Mouse (Mus musculus) ES-Bruce4 (cell line): ENCODE data around the gene Tgfb1. TPM values are rescaled to one million over a fixed set of nuclear protein-coding genes. Genes with fewer than 3 reads are reported as not detected.
"Not testable (repeated sequence)": the region's sequence is repeated elsewhere in the genome, so short reads cannot be mapped to it uniquely, and the experiment has no call there.

Experiments used
- H3K27ac ChIP-seq: 2 replicates; pipeline ENCODE4 v1.5.1; 2012; ENCODE audit warnings: low read length, inconsistent platforms; ENCODE audit not compliant: insufficient read depth
- H3K27me3 ChIP-seq: 2 replicates; pipeline ENCODE4 v1.6.1; 2012; ENCODE audit warnings: mild to moderate bottlenecking, low read length, inconsistent platforms; ENCODE audit not compliant: control insufficient read depth, poor library complexity, insufficient read depth, severe bottlenecking
- H3K36me3 ChIP-seq: 2 replicates; pipeline ENCODE4 v1.6.1; 2012; ENCODE audit warnings: inconsistent platforms, mild to moderate bottlenecking, low read length, moderate library complexity; ENCODE audit not compliant: control insufficient read depth, poor library complexity, insufficient read depth, severe bottlenecking
- H3K4me1 ChIP-seq: one replicate; pipeline ENCODE4 v1.8.1; 2011; ENCODE audit warnings: low read length; ENCODE audit not compliant: control insufficient read depth, insufficient read depth
- H3K4me3 ChIP-seq: 2 replicates; pipeline ENCODE4 v1.5.1; 2011; ENCODE audit warnings: low read depth, mild to moderate bottlenecking, low read length
- H3K9ac ChIP-seq: 2 replicates; pipeline ENCODE4 v1.6.1; 2012; ENCODE audit warnings: low read depth, mild to moderate bottlenecking, inconsistent platforms; ENCODE audit not compliant: poor library complexity, severe bottlenecking
- H3K9me3 ChIP-seq: replicated peaks from 2 replicates; pipeline ENCODE4 v1.6.1; 2012; ENCODE audit warnings: mild to moderate bottlenecking, low read length, inconsistent platforms; ENCODE audit not compliant: control insufficient read depth, poor library complexity, insufficient read depth, severe bottlenecking
- CTCF ChIP-seq: IDR thresholded peaks from one replicate; pipeline ENCODE4 v1.8.1; 2011; ENCODE audit warnings: low read depth, low read length
- EP300 ChIP-seq: IDR thresholded peaks from 2 replicates; pipeline ENCODE4 v1.6.1; 2011; ENCODE audit warnings: low read depth, low read length; ENCODE audit not compliant: insufficient read depth
- POLR2A ChIP-seq: IDR thresholded peaks from one replicate; pipeline ENCODE4 v1.8.1; 2011; ENCODE audit warnings: low read length; ENCODE audit not compliant: insufficient read depth
- polyA plus RNA-seq: library from polyadenylated mRNA; stranded (reverse); fragments of >200 nt; gene quantifications from 2 replicates; pipeline ENCODE4 v1.2.4, GENCODE M21; 2011; ENCODE audit warnings: low read depth; ENCODE audit not compliant: missing spikeins, insufficient read depth, insufficient read length

Gene Tgfb1
- polyA plus RNA-seq, 1 experiment, result 25.6 TPM

DNA sequence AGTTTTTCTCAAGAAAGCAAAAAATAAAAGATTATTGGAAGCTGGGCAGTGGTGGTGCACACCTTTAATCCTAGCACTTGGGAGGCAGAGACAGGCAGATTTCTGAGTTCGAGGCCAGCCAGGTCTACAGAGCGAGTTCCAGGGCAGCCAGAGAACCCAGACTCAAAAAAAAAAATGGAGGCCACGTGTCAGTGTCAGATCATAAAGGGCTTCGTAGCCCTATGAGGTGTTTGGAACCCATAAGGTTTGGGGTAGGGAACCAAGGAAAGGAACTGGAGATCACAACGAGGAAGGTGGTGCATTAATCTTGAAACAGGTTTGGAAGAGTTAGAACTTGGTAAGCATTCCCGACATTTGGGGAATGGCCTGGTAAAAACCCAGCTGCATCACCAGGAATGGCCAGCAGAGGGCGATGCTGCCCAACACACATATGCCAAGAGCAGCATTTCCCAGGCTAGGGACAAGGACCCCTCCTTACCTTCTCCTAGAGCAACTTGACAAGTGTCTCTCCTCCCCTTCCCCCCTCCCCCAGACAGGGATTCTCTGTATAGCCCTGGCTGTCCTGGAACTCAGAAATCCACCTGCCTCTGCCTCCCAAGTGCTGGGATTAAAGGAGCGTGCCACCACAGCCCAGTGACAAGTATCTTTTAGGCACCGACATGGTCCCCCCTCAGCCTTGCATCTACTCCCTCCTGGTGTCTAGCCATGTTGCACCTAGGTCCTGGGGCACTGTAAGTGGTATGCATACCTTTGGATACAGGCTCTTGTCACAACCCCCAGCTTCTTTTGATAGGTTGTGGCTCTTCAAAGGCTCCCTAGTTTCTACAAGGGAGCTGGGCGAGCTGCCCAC, 33.2 kb downstream of the Tgfb1 start:
- Histone ChIP-seq H3K9ac (peak overlapping the region; percentile 68; the same call in 1 of the 2 replicates), H3K9me3 (no peaks in the 10 kb centered on the region), H3K4me1 (no peaks in the 10 kb centered on the region), H3K27me3 (no peaks in the 10 kb centered on the region), H3K4me3 (no peak overlapping the region), H3K27ac (no peak overlapping the region), H3K36me3 (peaks cover 30% of the 10 kb centered on the region)
- TF ChIP-seq POLR2A, result no peak
- 0 out of 2 replicates have a peak, but pooled peaks have one; percentile 35 for TF ChIP-seq EP300
- TF ChIP-seq CTCF, result peak; percentile 99

- no peak for TF ChIP-seq POLR2A
- H3K36me3 ChIP-seq, result peaks cover 36% of the 10 kb centered on the region
- H3K27me3 ChIP-seq, result no peaks in the 10 kb centered on the region
- no peak overlapping the region for H3K4me3 ChIP-seq
- H3K9ac ChIP-seq, result no peak overlapping the region
- no peak overlapping the region for H3K27ac ChIP-seq
- no peaks in the 10 kb centered on the region for H3K9me3 ChIP-seq
- H3K4me1 ChIP-seq, result no peaks in the 10 kb centered on the region
Measured at GRCm38 (mm10) chr7:25720760-25721159, 34.0 kb downstream of the Tgfb1 start.

DNA sequence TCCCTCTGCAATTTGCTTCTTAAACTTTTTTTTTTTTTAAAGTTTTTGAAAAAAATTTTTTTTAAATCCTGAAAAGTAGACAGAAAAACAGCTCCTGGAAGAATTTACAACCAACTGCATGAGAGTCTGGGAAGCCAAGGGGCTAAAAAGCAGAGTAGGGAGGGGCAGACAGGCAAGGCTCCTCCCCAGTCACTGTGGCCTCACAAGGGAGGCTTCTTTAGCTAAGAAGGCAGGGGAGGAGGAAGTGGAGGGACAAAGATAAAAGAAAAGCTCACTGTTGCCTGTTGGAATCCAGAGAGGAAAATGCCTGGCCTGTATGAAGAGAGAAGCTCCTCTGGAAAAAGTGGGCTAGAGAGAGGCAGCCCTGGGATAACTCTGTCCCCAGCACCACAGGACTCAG, 35.0 kb downstream of the Tgfb1 start:
- not testable (repeated sequence) for H3K27ac ChIP-seq
- peaks cover 46% of the 10 kb centered on the region for H3K36me3 ChIP-seq

DNA sequence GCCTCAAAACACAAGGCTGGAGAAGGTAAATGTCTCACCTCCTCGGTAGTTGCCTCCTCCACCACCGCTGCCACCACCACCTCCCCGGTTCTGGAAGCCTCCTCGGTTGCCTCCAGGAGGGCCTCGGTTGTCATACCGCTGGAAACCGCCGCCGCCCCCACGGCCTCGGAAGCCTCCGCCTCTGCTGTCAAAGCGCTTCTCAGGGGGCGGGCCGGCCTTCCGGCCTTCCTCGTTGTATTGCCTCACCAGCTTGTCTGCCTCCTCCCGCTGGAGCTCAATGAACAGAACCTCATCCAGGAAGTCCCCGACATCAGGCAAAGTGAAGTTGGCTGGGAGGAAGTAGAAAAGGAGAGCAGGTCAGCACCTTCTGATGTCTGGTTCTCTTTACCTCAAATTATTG, 39.1 kb downstream of the Tgfb1 start:
- TF ChIP-seq POLR2A (no peak), EP300 (no peak), CTCF (no peak)
- H3K9ac ChIP-seq, result no peak overlapping the region

More for the DNA sequence above, 35.0 kb downstream of the Tgfb1 start:
- not testable (repeated sequence) for H3K9ac ChIP-seq, H3K4me1 ChIP-seq, H3K9me3 ChIP-seq, H3K4me3 ChIP-seq, H3K27me3 ChIP-seq

GRCm38 (mm10) chr7:25727800-25728199, 41.0 kb downstream of the Tgfb1 start:
- Histone ChIP-seq H3K4me1 (no peaks in the 10 kb centered on the region), H3K9me3 (no peaks in the 10 kb centered on the region), H3K27me3 (no peaks in the 10 kb centered on the region), H3K27ac (no peak overlapping the region), H3K4me3 (no peak overlapping the region), H3K9ac (no peak overlapping the region), H3K36me3 (peaks cover 97% of the 10 kb centered on the region)
- no peak for TF ChIP-seq EP300
- no peak for TF ChIP-seq POLR2A
- no peak for TF ChIP-seq CTCF

More for the DNA sequence above, 39.1 kb downstream of the Tgfb1 start:
- peaks cover 85% of the 10 kb centered on the region for H3K36me3 ChIP-seq
- no peak overlapping the region for H3K4me3 ChIP-seq
- H3K9me3 ChIP-seq, result no peaks in the 10 kb centered on the region
- H3K4me1 ChIP-seq, result no peaks in the 10 kb centered on the region
- no peaks in the 10 kb centered on the region for H3K27me3 ChIP-seq
- H3K27ac ChIP-seq, result no peak overlapping the region

GRCm38 (mm10) chr7:25729396-25729795, 42.6 kb downstream of the Tgfb1 start:
- Histone ChIP-seq H3K27me3 (no peaks in the 10 kb centered on the region), H3K4me3 (no peak overlapping the region), H3K9me3 (no peaks in the 10 kb centered on the region), H3K9ac (no peak overlapping the region), H3K36me3 (peaks cover 96% of the 10 kb centered on the region), H3K4me1 (no peaks in the 10 kb centered on the region), H3K27ac (no peak overlapping the region)
- TF ChIP-seq POLR2A, result no peak
- no peak for TF ChIP-seq CTCF
- TF ChIP-seq EP300, result no peak
